Mouse (Mus musculus) embryo, embryonic 10.5 days (tissue): ENCODE results near the gene Sh3rf1.

Experiments
- DNase-seq: peaks from one replicate; pipeline ENCODE4 v3.0.0-alpha.2; 2015; ENCODE audit warnings: low spot score

Gene Sh3rf1

GRCm38 (mm10) chr8:61223729-61224379, at the start of gene Sh3rf1:
Sh3rf1 (plus strand) TSS chr8:61223872.
- DNase-seq = peak; percentile 79

DNA sequence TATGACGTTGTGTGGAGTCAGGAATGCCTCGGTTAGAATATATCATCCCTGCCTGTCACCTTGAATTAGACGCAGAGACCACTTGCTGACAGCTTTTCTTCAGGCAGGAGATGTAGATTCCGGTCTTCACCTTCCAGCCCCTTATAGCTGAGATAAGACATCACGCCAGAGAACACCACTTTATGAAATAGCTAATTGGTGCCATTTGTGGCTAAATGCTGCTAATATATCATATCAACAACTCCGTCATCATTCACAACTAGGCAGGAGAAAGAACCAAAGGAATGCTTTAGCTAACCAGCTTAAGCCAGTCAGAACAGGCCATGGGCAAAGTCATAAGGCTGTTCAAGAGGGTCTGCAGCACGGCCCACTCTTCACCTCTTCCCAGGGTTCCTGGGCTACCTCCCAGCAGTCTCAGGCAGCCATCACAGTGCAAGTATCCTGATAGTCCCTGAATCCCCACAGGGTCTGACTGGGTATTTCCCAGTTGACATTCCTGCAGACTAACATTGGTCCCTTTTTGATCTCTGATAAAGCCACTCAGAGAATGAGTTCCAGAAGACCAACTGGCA, 49.7 kb upstream of the Sh3rf1 start:
- DNase-seq = peak; percentile 9

- no peak for DNase-seq
Observed at GRCm38 (mm10) chr8:61175876-61176275, 47.8 kb upstream of the Sh3rf1 start.

DNA sequence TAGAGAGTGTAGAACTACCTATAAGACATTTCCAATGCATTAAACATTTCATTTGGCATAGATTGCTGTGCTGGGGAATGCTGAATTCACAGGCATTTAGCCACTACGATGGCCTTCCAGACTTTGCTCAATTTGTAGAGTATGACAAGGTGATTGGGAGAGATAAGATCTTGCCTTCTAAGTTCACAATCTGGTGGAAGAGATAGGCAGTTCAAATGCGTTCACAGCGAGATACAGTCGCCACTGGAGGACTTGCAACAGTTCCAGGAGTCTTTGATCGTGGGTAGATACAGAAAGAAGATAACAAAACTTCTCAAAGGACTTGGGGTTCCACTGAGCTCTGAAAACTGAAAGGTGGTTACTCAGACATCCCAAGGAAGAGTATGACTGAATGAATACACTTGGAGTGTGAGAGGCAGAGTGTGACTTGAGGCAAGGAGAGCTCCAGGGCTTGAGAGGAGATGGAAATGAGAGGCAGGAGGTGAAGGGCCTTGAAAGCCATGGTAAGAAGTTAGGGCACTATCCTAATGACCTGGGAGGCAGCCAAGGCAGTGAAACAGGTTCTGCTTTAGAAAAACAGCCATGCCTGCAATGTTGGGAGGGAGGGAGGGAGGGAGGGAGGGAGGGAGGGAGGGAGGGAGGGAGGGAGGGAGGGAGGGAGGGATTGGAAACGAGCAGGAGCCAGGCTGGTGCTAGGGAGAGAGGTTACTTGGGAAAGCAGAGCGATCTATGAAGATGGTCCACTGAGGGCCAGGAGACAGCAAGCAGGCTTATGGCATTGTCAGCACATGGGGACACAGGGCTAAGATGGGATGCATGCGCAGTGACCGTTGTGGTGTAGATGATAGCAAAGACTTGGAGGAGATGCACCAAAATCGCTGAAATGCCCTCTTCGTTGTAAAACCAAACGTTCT, 45.7 kb upstream of the Sh3rf1 start:
- DNase-seq = no peak

DNA sequence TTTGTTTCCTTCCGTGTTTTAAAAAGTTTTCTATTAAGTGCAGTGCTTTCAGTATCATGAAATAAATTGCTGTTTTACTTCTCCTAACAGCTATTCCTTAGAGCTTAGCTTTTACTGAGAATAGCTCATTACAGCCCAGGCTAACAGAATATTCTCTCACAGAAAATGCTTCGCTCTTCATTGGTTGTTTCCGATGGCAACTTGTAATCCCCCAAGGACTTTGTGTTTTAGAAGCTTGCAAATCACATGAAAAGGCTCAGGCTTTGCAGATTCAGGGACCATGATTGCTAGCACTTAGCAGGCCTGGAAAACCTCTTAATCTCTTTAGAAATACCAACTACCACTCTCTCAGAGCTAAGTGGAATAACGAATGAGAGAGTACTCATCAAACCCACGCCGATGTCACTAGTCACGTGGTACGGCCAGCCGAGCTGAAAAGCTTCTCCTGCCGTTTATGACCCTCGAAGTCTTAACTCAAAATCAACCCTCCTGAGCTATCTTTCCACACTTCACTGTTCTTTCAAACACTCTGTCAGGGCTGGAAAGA, 45.0 kb upstream of the Sh3rf1 start:
- peak; percentile 25 for DNase-seq

DNA sequence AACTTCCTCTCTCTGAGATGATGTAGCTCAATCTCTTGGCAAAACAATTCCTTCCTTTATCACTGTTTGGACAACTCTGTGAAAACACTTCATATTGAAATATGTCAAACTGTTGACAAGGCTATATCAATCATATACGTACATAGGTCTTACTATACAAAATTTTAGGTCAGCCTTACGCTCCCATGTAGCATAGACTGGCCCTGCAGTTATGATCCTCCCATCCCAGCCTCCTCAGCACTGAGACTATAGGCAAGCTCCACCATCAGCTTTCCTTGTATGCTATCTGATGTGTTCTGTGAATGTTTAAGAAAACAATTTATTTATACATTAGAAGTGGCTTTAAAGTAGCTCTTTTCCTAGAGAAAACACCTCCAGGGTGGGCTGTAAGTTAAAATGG, 42.1 kb upstream of the Sh3rf1 start:
- DNase-seq = no peak

- no peak for DNase-seq
Observed at GRCm38 (mm10) chr8:61182020-61182419, 41.7 kb upstream of the Sh3rf1 start.

GRCm38 (mm10) chr8:61185274-61186198, 38.1 kb upstream of the Sh3rf1 start:
- no peak for DNase-seq

- DNase-seq = no peak
Observed at GRCm38 (mm10) chr8:61194306-61194925, 29.3 kb upstream of the Sh3rf1 start.

DNA sequence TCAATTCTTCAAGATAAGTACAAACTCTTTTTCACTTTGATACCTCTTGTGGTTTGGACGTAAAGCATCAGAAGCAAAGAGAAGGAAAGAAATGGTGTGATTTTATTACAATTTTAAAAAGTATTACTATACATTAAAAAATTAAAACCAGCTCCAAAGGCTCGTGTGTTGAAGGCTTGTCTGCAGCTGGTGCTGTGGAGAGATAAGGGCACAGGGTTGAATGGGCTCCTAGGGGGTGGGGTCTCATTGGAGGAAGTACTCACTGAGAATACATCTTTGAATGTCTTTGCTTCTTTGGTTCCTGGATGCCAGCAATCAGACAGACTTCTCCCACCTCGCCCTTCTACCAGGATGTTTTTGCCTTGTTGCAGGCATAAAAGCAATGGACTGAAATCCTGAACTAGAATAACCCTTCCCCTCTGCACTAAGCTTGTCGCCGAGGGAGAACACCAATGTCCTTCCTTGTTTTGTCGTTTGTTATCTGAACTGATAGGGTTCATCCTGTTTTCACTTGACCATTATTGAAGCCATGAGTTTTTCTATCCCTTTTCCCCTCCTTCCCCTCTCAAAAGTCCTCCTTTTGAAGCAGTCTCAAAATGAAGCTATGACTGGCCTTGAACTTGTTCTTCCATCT, 23.3 kb upstream of the Sh3rf1 start:
- no peak for DNase-seq

GRCm38 (mm10) chr8:61203035-61203826, 20.4 kb upstream of the Sh3rf1 start:
- no peak for DNase-seq

- DNase-seq = no peak
Observed at GRCm38 (mm10) chr8:61206876-61207275, 16.8 kb upstream of the Sh3rf1 start.

- no peak for DNase-seq
Observed at GRCm38 (mm10) chr8:61207636-61208035, 16.0 kb upstream of the Sh3rf1 start.

DNA sequence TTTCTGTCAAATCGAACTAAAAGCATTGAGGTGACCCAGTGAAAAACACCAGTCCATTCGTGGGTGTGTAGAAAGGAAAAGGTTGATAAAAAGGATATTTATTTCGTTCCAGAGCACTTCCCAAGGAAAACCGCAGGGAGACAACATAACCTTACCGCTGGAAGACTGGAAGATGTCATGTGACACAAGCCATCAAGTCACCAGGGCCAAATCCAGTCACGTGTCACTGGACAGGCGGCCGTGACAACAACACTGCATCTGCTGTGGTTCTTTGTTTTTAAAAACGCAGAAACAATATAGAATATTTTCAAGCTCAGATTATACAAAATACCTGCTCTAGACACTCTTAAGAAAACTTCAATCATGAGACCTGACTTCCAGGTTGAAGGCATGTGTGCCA, 15.0 kb upstream of the Sh3rf1 start:
- no peak for DNase-seq

DNA sequence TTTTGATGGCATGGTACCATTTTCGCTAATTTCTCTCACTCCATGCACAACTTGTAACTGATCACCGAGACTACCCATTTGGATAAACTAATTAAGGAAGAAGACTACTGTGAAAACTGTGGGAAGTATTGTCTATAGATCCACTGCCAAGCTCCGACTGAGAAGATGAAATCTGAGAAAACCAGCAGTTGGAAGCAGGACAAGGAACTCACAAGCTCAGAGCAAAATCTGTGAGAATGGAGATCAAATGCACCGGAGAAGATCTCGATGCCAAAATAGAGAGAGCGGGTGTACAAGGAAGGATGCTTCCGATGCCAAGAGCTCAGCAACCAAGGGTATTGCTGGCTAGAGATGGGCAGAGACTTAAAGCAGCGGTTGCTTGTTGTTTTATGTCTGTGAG, 12.8 kb upstream of the Sh3rf1 start:
- DNase-seq = no peak

DNA sequence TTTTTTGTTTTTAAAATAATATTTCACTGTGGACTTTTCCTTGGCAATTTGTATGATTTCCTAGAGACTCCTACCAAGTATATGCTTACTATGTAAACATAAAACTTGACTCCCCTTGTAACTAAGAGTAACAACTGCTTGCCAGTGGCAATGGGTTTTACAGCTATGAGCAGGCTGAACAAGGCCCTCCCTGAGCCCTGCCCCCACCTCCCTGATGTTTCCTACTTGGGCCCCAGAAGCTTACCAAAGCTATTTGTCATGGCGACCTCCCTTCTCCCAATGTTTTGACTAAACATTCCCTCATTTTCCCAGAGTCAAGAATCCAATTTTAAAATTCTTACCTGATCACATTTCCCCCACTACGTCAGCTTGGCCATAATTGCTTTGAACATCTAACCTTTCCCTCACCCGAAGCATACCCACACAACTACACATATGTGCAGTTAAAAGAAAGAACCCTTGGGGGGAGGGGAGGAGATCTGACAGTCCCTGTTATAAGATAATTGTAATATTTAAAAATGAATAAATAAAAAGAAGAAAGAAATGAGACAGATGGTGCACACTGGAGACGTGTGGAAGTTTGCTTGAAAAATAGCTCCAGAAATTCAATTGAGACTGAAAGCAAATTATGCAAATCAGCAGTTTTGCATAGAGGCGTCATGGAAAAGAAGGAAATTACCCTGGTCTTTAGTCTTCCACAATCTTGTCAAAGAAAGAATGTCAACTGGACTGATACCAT, 8.4 kb upstream of the Sh3rf1 start:
- peak; percentile 40 for DNase-seq

DNA sequence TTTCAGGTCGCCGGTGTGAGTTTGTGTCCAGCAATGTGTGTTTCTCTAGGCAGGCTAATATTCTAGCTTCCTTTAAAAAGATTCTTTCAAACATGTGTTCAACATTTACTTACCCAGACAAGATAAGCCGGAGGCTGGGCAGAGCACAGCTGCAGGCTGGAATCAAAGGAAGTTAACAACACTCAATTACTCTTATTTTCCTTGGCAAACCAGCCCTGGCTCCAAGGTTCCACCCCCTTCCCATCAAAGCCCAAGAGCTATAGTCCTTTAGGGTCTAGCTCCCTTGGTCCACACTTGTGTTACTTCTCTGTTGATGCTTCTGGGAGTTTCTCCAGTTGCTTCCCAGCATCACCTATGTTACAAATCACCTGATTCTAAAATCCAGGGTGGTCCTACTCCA, 6.7 kb upstream of the Sh3rf1 start:
- no peak for DNase-seq

- no peak for DNase-seq
Observed at GRCm38 (mm10) chr8:61217426-61217825, 6.2 kb upstream of the Sh3rf1 start.

GRCm38 (mm10) chr8:61218439-61218838, 5.2 kb upstream of the Sh3rf1 start:
- DNase-seq = no peak
